Mouse (Mus musculus) limb, embryonic 15.5 days (tissue): Measurements from ENCODE around the gene Cabin1. TPM values are rescaled to one million over a fixed set of nuclear protein-coding genes. Genes with fewer than 3 reads are reported as not detected.
"Not testable (repeated sequence)": the region's sequence is repeated elsewhere in the genome, so short reads cannot be mapped to it uniquely, and the experiment has no call there.

Source experiments
- ATAC-seq: fragments of 200-750 bp; cut with Nextera tagmentation; 2 replicates; pipeline ENCODE4 v1.8.0; 2017; ENCODE audit warnings: low read depth, moderate TSS enrichment; ENCODE audit not compliant: insufficient number of reproducible peaks, low FRiP score, low TSS enrichment
- H3K27ac ChIP-seq: fragments of 300-500 bp; sonication (generic); 2 replicates; pipeline ENCODE4 v1.5.1; 2015; ENCODE audit warnings: moderate library complexity, mild to moderate bottlenecking, inconsistent platforms
- H3K27me3 ChIP-seq: fragments of 300-500 bp; sonication (generic); 2 replicates; pipeline ENCODE4 v1.6.1; 2015; ENCODE audit warnings: inconsistent platforms
- H3K36me3 ChIP-seq: fragments of 300-500 bp; sonication (generic); 2 replicates; pipeline ENCODE4 v1.6.1; 2015; ENCODE audit warnings: inconsistent platforms
- H3K4me1 ChIP-seq: fragments of 300-500 bp; sonication (generic); 2 replicates; pipeline ENCODE4 v1.6.1; 2015; ENCODE audit warnings: inconsistent platforms
- H3K4me2 ChIP-seq: fragments of 300-500 bp; sonication (generic); 2 replicates; pipeline ENCODE4 v1.6.1; 2015; ENCODE audit warnings: mild to moderate bottlenecking, inconsistent platforms
- H3K4me3 ChIP-seq: fragments of 300-500 bp; sonication (generic); 2 replicates; pipeline ENCODE4 v1.5.1; 2015; ENCODE audit warnings: mild to moderate bottlenecking, inconsistent platforms
- H3K9ac ChIP-seq: fragments of 300-500 bp; sonication (generic); 2 replicates; pipeline ENCODE4 v1.6.1; 2015; ENCODE audit warnings: inconsistent platforms
- H3K9me3 ChIP-seq: fragments of 300-500 bp; sonication (generic); 2 replicates; pipeline ENCODE4 v1.6.1; 2016; ENCODE audit warnings: inconsistent platforms
- WGBS: fragments of 180-500 bp; shearing (Covaris S2); methylation state at CpG from one replicate; pipeline ENCODE4 v1.1.7; 2015; 5-methylcytosine and 5-hydroxymethylcytosine counted together
- polyA plus RNA-seq: library from polyadenylated mRNA; unstranded; fragments of >200 nt; fragmentation: Nextera tagmentation; extraction: Ambion mirVana; gene quantifications from 2 replicates; pipeline ENCODE4 v1.2.1, GENCODE M21; 2015

Cabin1 gene
- polyA plus RNA-seq, 1 experiment from 2014 or later, result 29.3 TPM

DNA sequence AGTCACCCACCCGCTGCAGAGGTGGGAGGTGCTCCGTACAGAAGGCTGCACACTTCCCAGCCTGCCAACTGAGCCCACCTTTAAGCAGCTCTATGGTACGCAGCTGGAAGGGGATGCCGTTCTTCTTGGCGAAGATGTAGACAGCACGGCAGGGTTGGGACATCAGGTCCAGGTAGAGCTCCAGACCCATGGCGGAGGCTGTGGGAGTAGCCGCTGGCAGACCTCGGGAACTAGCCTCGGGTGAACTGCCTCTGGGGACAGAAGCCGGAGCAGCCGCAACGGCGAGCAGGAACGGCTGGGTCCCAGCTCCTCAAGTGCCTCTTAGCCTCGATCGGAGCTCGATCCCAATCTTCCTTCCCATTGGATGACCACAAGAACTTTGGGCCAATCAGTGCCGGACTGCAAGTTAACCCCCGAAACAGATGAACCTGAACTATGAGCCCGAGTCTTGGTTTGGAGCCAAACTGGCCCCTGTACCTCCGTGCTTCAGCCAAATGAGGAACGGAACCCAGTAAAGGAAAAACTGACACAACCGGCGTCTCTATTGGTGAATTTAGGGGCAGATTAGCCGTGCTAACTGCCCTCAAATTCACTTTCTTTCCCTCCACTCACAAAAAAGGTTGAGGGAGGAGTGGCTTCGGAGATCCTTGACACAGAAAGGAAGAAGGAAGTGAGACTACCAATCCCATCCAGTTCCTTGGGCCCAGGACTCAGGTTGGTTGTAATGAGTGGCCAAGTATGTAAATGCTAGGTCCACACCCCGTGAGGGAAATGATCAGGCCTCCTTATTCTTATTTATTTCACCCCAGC, 16.8 kb upstream of the Cabin1 start, which contains the start of the genes Gm20441 and Gstt3:
Gm20441 (minus strand) TSS at position 186 of the 810 bp plus-strand sequence.
Gstt3 (minus strand) TSS at position 646 of the 810 bp plus-strand sequence.
- Histone ChIP-seq H3K4me2 (peak within 1 kb of the TSS; percentile 94), H3K9ac (peak within 1 kb of the TSS; percentile 55), H3K9me3 (no peaks in the 10 kb centered on the region), H3K27me3 (no peaks in the 10 kb centered on the region), H3K36me3 (no peaks in the 10 kb centered on the region), H3K4me1 (peaks cover 17% of the 10 kb centered on the region), H3K4me3 (peak within 1 kb of the TSS; percentile 57), H3K27ac (peak within 1 kb of the TSS; percentile 84)
- under 1% methylated on average over 28 of the region's 28 CpGs for WGBS
- peak; percentile 81 for ATAC-seq

DNA sequence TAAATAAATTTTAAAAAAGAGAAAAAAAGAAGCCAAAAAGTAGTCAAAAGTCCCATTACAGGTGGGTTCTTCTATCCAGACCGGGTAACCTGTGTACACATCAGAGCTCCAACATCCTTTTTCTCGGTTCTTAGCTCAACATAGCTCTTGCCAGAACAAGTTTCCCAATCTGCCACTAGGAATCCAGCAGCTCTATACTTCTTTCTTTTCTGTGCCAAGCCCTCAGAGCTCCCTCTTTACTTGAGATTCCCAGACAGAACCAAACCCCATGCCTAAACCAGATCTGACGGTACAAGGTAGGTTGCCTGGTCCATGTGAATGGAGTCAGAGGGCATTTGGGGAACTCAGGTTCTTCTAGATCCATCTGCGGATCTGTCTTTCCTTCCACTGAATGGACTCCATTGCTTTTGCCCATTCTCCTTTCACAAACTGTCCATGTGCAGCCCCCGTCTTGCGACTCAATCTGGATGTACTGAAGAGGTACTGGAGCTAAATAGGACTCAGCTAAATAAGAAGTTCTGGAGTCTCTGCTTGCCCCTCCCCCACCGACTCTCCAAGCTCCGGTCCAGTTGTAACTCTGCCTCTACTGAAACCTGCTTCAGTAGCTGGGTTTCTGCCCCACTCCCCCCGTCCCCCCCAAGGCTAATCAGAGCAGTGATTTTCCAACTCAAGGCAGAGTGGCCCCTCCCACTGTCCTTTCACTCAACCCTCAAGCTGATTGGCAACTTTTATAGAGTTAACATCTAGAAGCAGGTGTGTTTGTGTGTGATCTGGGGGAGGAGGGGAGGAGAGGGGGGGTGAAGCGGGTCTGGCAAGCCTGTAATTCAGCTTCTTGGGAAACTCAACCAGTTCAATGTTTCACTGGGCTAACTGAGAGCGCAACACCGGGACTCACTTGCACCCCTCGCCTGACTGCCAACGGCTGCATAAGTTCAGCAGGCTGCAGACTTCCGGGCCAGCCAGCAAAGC, 15.3 kb upstream of the Cabin1 start:
- H3K9ac ChIP-seq, result no peak overlapping the region
- no peaks in the 10 kb centered on the region for H3K9me3 ChIP-seq
- H3K4me1 ChIP-seq, result peaks cover 17% of the 10 kb centered on the region
- no peaks in the 10 kb centered on the region for H3K27me3 ChIP-seq
- WGBS, result 26% methylated on average over 15 of the region's 15 CpGs
- peak overlapping the region; percentile 57 for H3K4me3 ChIP-seq
- peak overlapping the region; percentile 94 for H3K4me2 ChIP-seq
- no peak for ATAC-seq
- H3K27ac ChIP-seq, result no peak overlapping the region
- H3K36me3 ChIP-seq, result no peaks in the 10 kb centered on the region

- no peak for ATAC-seq
- Histone ChIP-seq H3K9me3 (no peaks in the 10 kb centered on the region), H3K36me3 (no peaks in the 10 kb centered on the region), H3K4me2 (no peak overlapping the region), H3K4me3 (no peak overlapping the region), H3K4me1 (peaks cover 17% of the 10 kb centered on the region), H3K27ac (no peak overlapping the region), H3K9ac (no peak overlapping the region), H3K27me3 (no peaks in the 10 kb centered on the region)
- WGBS, result 72% methylated on average over 2 of the region's 2 CpGs
Measured at GRCm38 (mm10) chr10:75777885-75778284, 13.7 kb upstream of the Cabin1 start.

DNA sequence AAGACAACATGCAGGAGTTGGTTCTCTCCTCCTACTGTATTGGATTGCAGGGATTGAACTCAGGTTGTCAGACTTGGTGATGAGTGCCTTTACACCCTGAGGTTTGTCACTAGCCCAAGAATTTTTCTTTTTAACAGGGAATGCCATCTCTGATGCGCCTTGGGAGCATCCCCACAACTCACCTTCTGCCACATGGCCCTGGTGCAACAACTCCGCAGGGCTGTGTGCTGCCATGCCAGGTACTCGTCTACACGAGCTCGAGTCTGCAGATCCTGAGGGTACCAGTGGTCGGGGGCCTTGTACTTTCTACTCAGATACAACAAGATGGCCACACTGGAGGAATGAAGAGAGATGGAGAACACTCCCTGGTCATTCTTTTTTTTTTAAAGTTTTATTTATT, 12.4 kb upstream of the Cabin1 start:
- Histone ChIP-seq H3K27ac (no peak overlapping the region), H3K36me3 (no peaks in the 10 kb centered on the region), H3K9me3 (no peaks in the 10 kb centered on the region), H3K4me3 (no peak overlapping the region), H3K4me2 (no peak overlapping the region), H3K4me1 (peaks cover 25% of the 10 kb centered on the region), H3K9ac (no peak overlapping the region), H3K27me3 (no peaks in the 10 kb centered on the region)
- no peak for ATAC-seq
- WGBS, result 86% methylated on average over 6 of the region's 6 CpGs

GRCm38 (mm10) chr10:75774587-75774986, 10.4 kb upstream of the Cabin1 start:
- no peak overlapping the region for H3K27ac ChIP-seq
- ATAC-seq, result no peak
- no peaks in the 10 kb centered on the region for H3K9me3 ChIP-seq
- no peak overlapping the region for H3K4me3 ChIP-seq
- no peak overlapping the region for H3K9ac ChIP-seq
- WGBS, result 87% methylated on average over 9 of the region's 9 CpGs
- no peaks in the 10 kb centered on the region for H3K27me3 ChIP-seq
- no peaks in the 10 kb centered on the region for H3K36me3 ChIP-seq
- H3K4me1 ChIP-seq, result peaks cover 10% of the 10 kb centered on the region
- H3K4me2 ChIP-seq, result no peak overlapping the region

- Histone ChIP-seq H3K4me2 (no peak overlapping the region), H3K4me3 (no peak overlapping the region), H3K27ac (no peak overlapping the region), H3K9me3 (no peaks in the 10 kb centered on the region), H3K9ac (no peak overlapping the region), H3K4me1 (peaks cover 7% of the 10 kb centered on the region), H3K27me3 (no peaks in the 10 kb centered on the region), H3K36me3 (no peaks in the 10 kb centered on the region)
- 85% methylated on average over 5 of the region's 5 CpGs for WGBS
- no peak for ATAC-seq
Measured at GRCm38 (mm10) chr10:75774102-75774501, 10.0 kb upstream of the Cabin1 start.

DNA sequence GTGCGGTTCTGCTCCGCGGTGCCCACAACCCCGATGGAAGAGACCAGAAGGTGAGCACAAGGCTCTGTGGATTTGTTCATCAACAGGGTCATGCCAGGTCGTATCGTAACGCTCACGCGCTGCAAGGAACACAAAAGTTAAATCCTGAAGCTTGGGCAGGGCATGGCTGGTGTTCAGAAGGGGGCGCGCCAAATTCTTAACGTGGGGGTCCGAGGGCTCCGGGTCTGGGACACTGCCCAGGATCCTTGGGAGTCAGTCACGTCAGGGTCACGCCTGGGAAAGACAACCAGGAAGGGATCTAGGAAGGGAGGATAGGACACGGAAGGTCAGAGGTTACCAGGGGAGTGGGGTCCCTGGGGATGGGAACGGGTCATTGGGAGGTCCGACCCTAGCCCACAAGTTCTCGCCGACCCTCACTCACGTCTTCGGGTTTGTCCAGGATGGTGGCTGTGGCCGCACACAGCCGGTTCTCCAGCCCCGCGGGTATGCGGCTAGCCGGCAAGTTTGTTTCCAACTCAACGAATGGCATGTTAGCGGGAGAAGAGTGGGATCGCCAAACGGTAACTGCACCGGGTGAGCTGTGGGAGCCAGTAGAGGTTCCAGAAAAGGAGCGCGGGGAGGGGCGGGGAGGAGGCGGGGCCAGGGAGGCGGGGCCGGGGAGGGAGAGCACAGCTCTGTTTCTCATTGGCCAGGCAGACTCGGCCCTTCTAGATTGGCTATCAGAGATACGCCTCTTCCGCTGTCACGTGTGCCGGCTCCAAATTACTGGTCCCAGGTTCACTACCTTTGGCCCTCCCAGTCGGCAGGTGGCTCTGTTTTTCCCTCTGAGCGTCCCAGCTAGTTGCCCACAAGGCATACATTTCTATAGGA, 8.9 kb upstream of the Cabin1 start, which contains the start of gene Ddt:
Ddt (minus strand) TSS at position 620 of the 870 bp plus-strand sequence.
- Histone ChIP-seq H3K27ac (peak within 1 kb of the TSS; percentile 72; the same call in 1 of the 2 replicates), H3K4me1 (peaks cover 7% of the 10 kb centered on the region), H3K4me3 (peak within 1 kb of the TSS; percentile 70), H3K36me3 (no peaks in the 10 kb centered on the region), H3K27me3 (no peaks in the 10 kb centered on the region), H3K9me3 (no peaks in the 10 kb centered on the region), H3K9ac (peak within 1 kb of the TSS; percentile 66), H3K4me2 (peak within 1 kb of the TSS; percentile 97)
- ATAC-seq, result peak; percentile 90
- under 1% methylated on average over 47 of the region's 47 CpGs for WGBS

DNA sequence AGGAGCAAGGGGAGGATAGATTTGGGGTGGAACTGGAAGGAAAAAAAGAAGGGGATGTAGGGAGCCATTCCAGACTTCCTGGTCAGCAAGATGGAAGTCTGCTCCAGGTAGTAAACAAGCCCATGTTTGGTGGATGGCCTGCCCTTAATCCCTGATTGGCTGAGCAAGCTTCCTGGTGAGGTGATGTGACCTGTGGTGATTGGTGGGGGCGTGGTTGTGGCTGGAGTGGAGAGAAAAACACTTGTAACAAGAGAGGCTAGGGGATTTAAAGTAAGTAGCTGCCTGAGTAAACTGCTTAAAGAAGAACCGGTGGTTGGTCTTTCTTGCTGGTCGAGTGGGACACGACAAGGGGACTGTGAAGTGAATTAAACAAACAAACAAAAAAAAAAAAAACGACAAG, 3.6 kb upstream of the Cabin1 start:
- H3K36me3 ChIP-seq, H3K4me2 ChIP-seq, ATAC-seq, H3K9me3 ChIP-seq, H3K9ac ChIP-seq, H3K27me3 ChIP-seq, H3K4me3 ChIP-seq, H3K27ac ChIP-seq: not testable (repeated sequence)
- WGBS, result 34% methylated on average over 5 of the region's 5 CpGs
- peaks cover 20% of the 10 kb centered on the region for H3K4me1 ChIP-seq

GRCm38 (mm10) chr10:75766856-75767255, 2.7 kb upstream of the Cabin1 start:
- WGBS, result 83% methylated on average over 6 of the region's 6 CpGs
- Histone ChIP-seq H3K9ac (no peak overlapping the region), H3K36me3 (no peaks in the 10 kb centered on the region), H3K4me1 (peaks cover 16% of the 10 kb centered on the region), H3K4me2 (no peak overlapping the region), H3K27me3 (no peaks in the 10 kb centered on the region), H3K4me3 (no peak overlapping the region), H3K9me3 (no peaks in the 10 kb centered on the region), H3K27ac (no peak overlapping the region)
- no peak for ATAC-seq

- Histone ChIP-seq H3K9ac (no peak overlapping the region), H3K36me3 (no peaks in the 10 kb centered on the region; the same call in 1 of the 2 replicates), H3K4me2 (peak overlapping the region; percentile 76), H3K4me3 (peak overlapping the region; percentile 96), H3K27ac (peak overlapping the region; percentile 57; the same call in 1 of the 2 replicates), H3K9me3 (no peaks in the 10 kb centered on the region), H3K27me3 (no peaks in the 10 kb centered on the region), H3K4me1 (peaks cover 16% of the 10 kb centered on the region)
- peak; percentile 13; the same call in 1 of the 2 replicates for ATAC-seq
- 1% methylated on average over 27 of the region's 27 CpGs for WGBS
Measured at GRCm38 (mm10) chr10:75764519-75765473, 655 bp upstream of the Cabin1 start.
